Mouse (Mus musculus) hindbrain, postnatal 0 days (tissue): ENCODE measurements at regions not wholly inside any gene's neighbourhood (a gene's known extent, or its start where the extent isn't known, plus 50 kb on each side); places are given as distances from the start of the nearest gene placed in this dataset.

Source experiments
- ATAC-seq: fragments of 200-750 bp; cut with Nextera tagmentation; 2 replicates; pipeline ENCODE4 v1.8.0; 2017; ENCODE audit warnings: mild to moderate bottlenecking, moderate TSS enrichment, moderate library complexity
- DNase-seq: peaks from one replicate; pipeline ENCODE4 v3.0.0-alpha.2; 2015; ENCODE audit warnings: low spot score
- H3K27ac ChIP-seq: fragments of 300-500 bp; sonication (generic); 2 replicates; pipeline ENCODE4 v1.5.1; 2014; ENCODE audit warnings: mild to moderate bottlenecking
- H3K27me3 ChIP-seq: fragments of 300-500 bp; sonication (generic); 2 replicates; pipeline ENCODE4 v1.6.1; 2014; ENCODE audit warnings: low read length, mixed read lengths; ENCODE audit not compliant: insufficient read depth
- H3K36me3 ChIP-seq: fragments of 300-500 bp; sonication (generic); 2 replicates; pipeline ENCODE4 v1.6.1; 2014; ENCODE audit warnings: low read length, mixed read lengths; ENCODE audit not compliant: insufficient read depth
- H3K4me1 ChIP-seq: fragments of 300-500 bp; sonication (generic); 2 replicates; pipeline ENCODE4 v1.6.1; 2014; ENCODE audit warnings: antibody characterized with exemption, low read length, mixed read lengths; ENCODE audit not compliant: insufficient read depth
- H3K4me2 ChIP-seq: fragments of 300-500 bp; sonication (generic); 2 replicates; pipeline ENCODE4 v1.6.1; 2014; ENCODE audit warnings: low read depth, mild to moderate bottlenecking, low read length, moderate library complexity, mixed read lengths
- H3K4me3 ChIP-seq: fragments of 300-500 bp; sonication (generic); 2 replicates; pipeline ENCODE4 v1.5.1; 2014; ENCODE audit warnings: low read length
- H3K9ac ChIP-seq: fragments of 300-500 bp; sonication (generic); replicated peaks from 2 replicates; pipeline ENCODE4 v1.6.1; 2014; ENCODE audit warnings: mild to moderate bottlenecking, low read length, moderate library complexity, mixed read lengths
- H3K9me3 ChIP-seq: fragments of 300-500 bp; sonication (generic); 2 replicates; pipeline ENCODE4 v1.6.1; 2016; ENCODE audit warnings: low read length, mixed read lengths
- CTCF ChIP-seq: IDR thresholded peaks from 2 replicates; pipeline ENCODE4 v1.5.1; 2016; ENCODE audit warnings: antibody characterized with exemption, control low read depth, low read depth
- WGBS: fragments of 180-500 bp; shearing (Covaris S2); extraction: QIAGEN DNeasy Blood & Tissue Kit; methylation state at CpG from one replicate; pipeline ENCODE4 v1.1.7; 2014; 5-methylcytosine and 5-hydroxymethylcytosine counted together

DNA sequence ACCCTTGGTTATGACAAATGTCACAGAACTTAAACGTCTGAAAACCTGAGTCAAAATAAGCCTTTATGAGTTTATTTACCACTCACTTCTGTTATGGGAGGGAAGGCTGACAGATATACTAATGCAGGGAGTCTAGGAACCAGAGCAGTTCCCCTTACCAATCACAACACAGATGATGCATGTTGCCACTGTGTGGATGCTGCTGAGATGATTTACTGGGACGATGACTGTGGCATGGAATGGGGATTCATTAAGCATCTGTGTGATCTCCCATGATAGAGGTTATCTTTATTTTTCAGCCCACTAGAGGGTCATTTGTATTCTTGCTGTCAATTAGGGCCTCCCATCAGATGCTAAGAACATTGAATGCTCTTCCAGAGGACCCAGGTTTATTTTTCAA lies 290.5 kb upstream of the Chrm2 start:
- no peaks in the 10 kb centered on the region for H3K27me3 ChIP-seq
- no peaks in the 10 kb centered on the region for H3K4me1 ChIP-seq
- WGBS = 56% methylated on average over 2 of the region's 2 CpGs
- H3K4me2 ChIP-seq = no peak overlapping the region
- H3K27ac ChIP-seq = no peak overlapping the region
- TF ChIP-seq CTCF = no peak
- no peaks in the 10 kb centered on the region for H3K36me3 ChIP-seq
- H3K4me3 ChIP-seq = no peak overlapping the region
- ATAC-seq (no peak), DNase-seq (no peak)
- H3K9me3 ChIP-seq = no peaks in the 10 kb centered on the region
- no peak overlapping the region for H3K9ac ChIP-seq

DNA sequence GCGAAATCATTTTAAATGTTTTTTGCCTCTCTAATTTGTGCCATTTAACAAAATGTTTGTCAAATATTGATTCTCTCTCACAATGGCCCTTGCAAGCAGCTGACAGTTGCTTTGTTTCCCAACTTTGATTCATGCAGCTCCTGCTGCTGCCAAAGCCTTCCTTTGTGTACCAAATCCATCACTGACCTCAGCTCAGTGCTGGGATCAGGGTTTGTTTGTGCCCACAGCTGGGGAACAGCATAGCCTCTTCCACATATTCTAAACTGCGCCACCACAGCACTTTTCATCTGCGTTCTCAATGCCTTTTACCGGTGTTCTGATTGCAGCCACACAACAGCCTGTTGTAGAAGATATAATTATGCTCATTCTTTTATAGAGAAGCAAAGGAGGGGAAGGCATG lies 289.7 kb upstream of the Chrm2 start:
- WGBS = 37% methylated on average over 4 of the region's 4 CpGs
- no peak overlapping the region for H3K4me2 ChIP-seq
- H3K9ac ChIP-seq = no peak overlapping the region
- TF ChIP-seq CTCF = no peak
- H3K27me3 ChIP-seq = no peaks in the 10 kb centered on the region
- H3K27ac ChIP-seq = no peak overlapping the region
- H3K9me3 ChIP-seq = no peaks in the 10 kb centered on the region
- no peak overlapping the region for H3K4me3 ChIP-seq
- ATAC-seq (no peak), DNase-seq (no peak)
- H3K36me3 ChIP-seq = no peaks in the 10 kb centered on the region
- H3K4me1 ChIP-seq = no peaks in the 10 kb centered on the region

DNA sequence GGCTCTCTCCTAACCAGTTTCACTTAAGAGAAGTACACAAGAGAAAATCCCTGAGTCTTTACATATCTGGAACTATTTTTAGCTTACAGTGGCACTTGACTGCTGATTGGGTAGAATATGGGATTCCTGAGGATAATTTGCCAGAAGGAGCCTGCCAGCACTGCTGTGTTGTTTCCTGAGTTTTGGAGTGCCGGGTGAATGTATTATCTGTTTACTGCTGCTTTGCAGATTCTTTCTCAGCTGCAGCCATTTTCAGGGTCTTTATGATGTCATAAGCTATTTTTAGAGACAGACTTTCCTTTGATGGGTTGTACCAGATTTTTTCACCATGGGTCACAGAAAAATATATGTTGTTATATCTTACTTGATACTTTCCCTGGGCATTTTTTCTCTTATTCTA lies 279.1 kb upstream of the Chrm2 start:
- Histone ChIP-seq H3K27me3 (no peaks in the 10 kb centered on the region), H3K27ac (no peak overlapping the region), H3K36me3 (no peaks in the 10 kb centered on the region), H3K4me1 (no peaks in the 10 kb centered on the region), H3K9ac (no peak overlapping the region), H3K9me3 (no peaks in the 10 kb centered on the region), H3K4me2 (no peak overlapping the region), H3K4me3 (no peak overlapping the region)
- no peak for TF ChIP-seq CTCF
- ATAC-seq = no peak
- 43% methylated on average over 1 of the region's 1 CpGs for WGBS
- DNase-seq = peak; percentile 18

DNA sequence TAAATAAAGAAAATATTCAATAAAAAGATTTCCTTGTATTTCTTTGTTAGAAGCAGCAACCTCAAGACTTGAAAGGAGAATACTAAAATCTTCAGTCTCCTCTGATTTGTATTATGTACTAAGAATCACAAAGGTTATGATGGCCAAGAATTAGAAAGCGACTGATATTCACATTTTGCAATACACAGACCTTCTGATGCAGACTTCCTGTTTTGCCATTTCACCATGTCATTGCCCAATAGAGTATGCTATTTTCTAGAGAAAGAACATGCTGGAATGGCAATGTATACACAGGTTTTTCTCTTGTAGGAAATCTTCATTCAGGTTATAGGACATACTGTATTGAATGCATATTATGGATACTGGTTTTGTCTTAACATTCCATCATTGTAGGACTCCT lies 250.7 kb upstream of the Chrm2 start:
- no peak overlapping the region for H3K9ac ChIP-seq
- DNase-seq (no peak), ATAC-seq (no peak)
- no peak overlapping the region for H3K4me3 ChIP-seq
- 89% methylated on average over 1 of the region's 1 CpGs for WGBS
- TF ChIP-seq CTCF = no peak
- no peak overlapping the region for H3K4me2 ChIP-seq
- no peaks in the 10 kb centered on the region for H3K27me3 ChIP-seq
- no peaks in the 10 kb centered on the region for H3K9me3 ChIP-seq
- no peak overlapping the region for H3K27ac ChIP-seq
- no peaks in the 10 kb centered on the region for H3K36me3 ChIP-seq
- H3K4me1 ChIP-seq = no peaks in the 10 kb centered on the region

DNA sequence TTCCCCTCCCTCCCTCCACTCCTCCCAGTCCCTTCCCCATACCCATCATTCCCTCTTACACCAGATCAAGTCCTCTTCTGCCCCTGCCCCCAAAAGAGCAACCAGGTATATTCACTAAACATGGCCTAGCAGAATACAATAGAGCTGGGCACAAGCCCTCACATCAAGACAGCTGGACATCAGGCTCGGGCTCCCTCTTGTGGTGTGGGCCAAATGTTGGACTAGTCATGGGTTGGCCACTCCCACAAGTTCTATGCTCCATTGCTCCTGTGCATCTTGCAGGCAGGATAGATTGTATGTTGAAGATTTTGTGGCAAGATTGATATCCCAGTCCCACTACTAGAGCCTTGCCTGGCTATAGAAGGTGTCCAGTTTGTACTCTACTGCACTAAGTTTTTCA lies 240.6 kb upstream of the Chrm2 start:
- H3K27ac ChIP-seq = no peak overlapping the region
- H3K4me3 ChIP-seq = no peak overlapping the region
- 69% methylated on average over 1 of the region's 1 CpGs for WGBS
- no peaks in the 10 kb centered on the region for H3K36me3 ChIP-seq
- H3K4me1 ChIP-seq = no peaks in the 10 kb centered on the region
- ATAC-seq (no peak), DNase-seq (no peak)
- H3K27me3 ChIP-seq = no peaks in the 10 kb centered on the region
- H3K4me2 ChIP-seq = no peak overlapping the region
- no peak for TF ChIP-seq CTCF
- no peaks in the 10 kb centered on the region for H3K9me3 ChIP-seq
- no peak overlapping the region for H3K9ac ChIP-seq

DNA sequence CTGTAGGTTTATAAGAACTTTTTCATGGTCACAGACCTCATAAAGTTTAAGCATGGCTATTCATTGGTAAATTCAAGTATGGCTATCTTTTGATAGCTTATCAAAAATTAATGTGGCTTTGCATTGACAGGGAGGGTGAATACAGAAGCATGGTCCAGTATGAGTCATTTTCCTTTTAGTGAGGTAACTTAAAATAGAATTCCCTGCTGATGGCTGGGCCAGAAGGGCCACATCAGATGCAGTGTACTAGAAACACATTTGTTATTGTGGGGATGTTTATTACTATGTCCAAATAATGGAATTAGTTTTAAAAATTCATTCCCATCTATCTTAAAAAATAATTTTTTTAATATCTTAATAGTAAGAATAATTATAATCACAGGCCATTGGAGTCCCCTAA lies 213.4 kb upstream of the Chrm2 start:
- H3K9ac ChIP-seq = no peak overlapping the region
- no peak for ATAC-seq
- no peaks in the 10 kb centered on the region for H3K9me3 ChIP-seq
- H3K4me3 ChIP-seq = no peak overlapping the region
- H3K4me1 ChIP-seq = no peaks in the 10 kb centered on the region
- no peak for TF ChIP-seq CTCF
- DNase-seq = no peak
- no peak overlapping the region for H3K4me2 ChIP-seq
- H3K36me3 ChIP-seq = no peaks in the 10 kb centered on the region
- no peaks in the 10 kb centered on the region for H3K27me3 ChIP-seq
- no peak overlapping the region for H3K27ac ChIP-seq

DNA sequence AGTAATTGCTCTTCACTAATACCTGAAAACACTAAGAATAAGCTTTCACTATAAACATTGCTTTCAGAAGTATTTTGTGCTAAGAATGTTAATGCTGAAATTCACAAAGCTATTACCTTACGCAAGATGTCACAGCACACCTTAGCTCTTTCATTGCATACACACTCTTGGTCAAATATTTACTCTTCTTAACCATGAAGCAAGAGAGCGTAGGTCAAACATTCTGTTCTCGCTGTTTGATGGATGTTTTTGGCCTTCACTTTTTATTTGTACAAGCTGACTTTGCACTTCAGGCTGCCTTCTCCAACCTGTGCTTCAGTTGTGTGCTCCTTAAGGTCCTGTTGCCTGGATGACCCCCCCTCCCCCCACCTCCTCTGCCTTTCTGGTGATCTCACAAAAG lies 212.8 kb upstream of the Chrm2 start:
- Histone ChIP-seq H3K4me3 (no peak overlapping the region), H3K36me3 (no peaks in the 10 kb centered on the region), H3K4me2 (no peak overlapping the region), H3K9me3 (no peaks in the 10 kb centered on the region), H3K27ac (no peak overlapping the region), H3K9ac (no peak overlapping the region), H3K27me3 (no peaks in the 10 kb centered on the region), H3K4me1 (no peaks in the 10 kb centered on the region)
- no peak for DNase-seq
- TF ChIP-seq CTCF = no peak
- no peak for ATAC-seq
- WGBS = 89% methylated on average over 3 of the region's 3 CpGs
